In genomic region chr7:101109006-101109855, GRCm38 (mm10) we compare ENCODE assay signal across 8 mouse cellular contexts. TPM values are rescaled to one million over a fixed set of nuclear protein-coding genes. Genes with fewer than 3 reads are reported as not detected.
DNase-seq lines count a peak whose midpoint lies in the region; ATAC-seq and TF ChIP-seq lines count a peak whose summit lies in the region.

No protein-coding gene starts in this region.

- no peaks in the 10 kb centered on the region for H3K4me1 ChIP-seq in embryonic facial prominence, embryonic 11.5 days (ENCODE audit: control insufficient read depth, insufficient read depth, low read length)
- peaks cover 14% of the 10 kb centered on the region for H3K4me1 ChIP-seq in stomach, embryonic 16.5 days (ENCODE audit: control insufficient read depth, insufficient read depth, low read length)

- intact Hi-C loops in gastrocnemius, adult 2 months (cut with DNase I): loop anchor here (2.0 to 5.0 kb wide), 2 partner anchors 42 to 124 kb away; no protein-coding TSS in a partner anchor
- intact Hi-C loops in heart, postnatal 36 days (cut with DNase I): loop anchor here (2.0 to 5.0 kb wide), 4 partner anchors 46 to 178 kb away; no protein-coding TSS in a partner anchor

- no peaks in the 10 kb centered on the region for H3K9me3 ChIP-seq in embryonic facial prominence, embryonic 11.5 days (replicated peaks; ENCODE audit: control insufficient read depth, low read length)
- no peaks in the 10 kb centered on the region for H3K9me3 ChIP-seq in stomach, embryonic 16.5 days (replicated peaks; ENCODE audit: control insufficient read depth, low read length)

- peak overlapping the region; percentile 90 for H3K9ac ChIP-seq in embryonic facial prominence, embryonic 11.5 days (replicated peaks; ENCODE audit: low read length)
- peak overlapping the region; percentile 77 for H3K9ac ChIP-seq in stomach, embryonic 16.5 days (ENCODE audit: low read length)

- 0% methylated on average over 45 of the region's 47 CpGs for WGBS in embryonic facial prominence, embryonic 11.5 days
- 1% methylated on average over 44 of the region's 47 CpGs for WGBS in macrophage (ENCODE audit: missing documents)
- WGBS in stomach, embryonic 16.5 days: under 1% methylated on average over 47 of the region's 47 CpGs

- TF ChIP-seq CTCF in gastrocnemius, adult 2 months (IDR thresholded peaks at IDR 0.05): no peak

- H3K4me3 ChIP-seq in gastrocnemius, adult 2 months: peak overlapping the region; percentile 96
- peak overlapping the region; percentile 64 for H3K4me3 ChIP-seq in embryonic facial prominence, embryonic 11.5 days (ENCODE audit: low read depth, low read length)
- peak overlapping the region; percentile 80 for H3K4me3 ChIP-seq in macrophage (ENCODE audit: inconsistent target)
- peak overlapping the region; percentile 65 for H3K4me3 ChIP-seq in stomach, embryonic 16.5 days (replicated peaks; ENCODE audit: low read length)

- H3K36me3 ChIP-seq in embryonic facial prominence, embryonic 11.5 days (replicated peaks; ENCODE audit: control insufficient read depth, insufficient read depth, low read depth, low read length): no peaks in the 10 kb centered on the region
- no peaks in the 10 kb centered on the region for H3K36me3 ChIP-seq in macrophage (ENCODE audit: inconsistent target)
- H3K36me3 ChIP-seq in stomach, embryonic 16.5 days (ENCODE audit: control insufficient read depth, insufficient read depth, low read length): no peaks in the 10 kb centered on the region; the same call in 1 of the 2 replicates

- peaks cover 32% of the 10 kb centered on the region; the same call in 1 of the 2 replicates for H3K79me2 ChIP-seq in macrophage (ENCODE audit: inconsistent target)

- H3K27ac ChIP-seq in gastrocnemius, adult 2 months: peak overlapping the region; percentile 93
- H3K27ac ChIP-seq in embryonic facial prominence, embryonic 11.5 days (replicated peaks; ENCODE audit: low read depth, low read length): peak overlapping the region; percentile 98
- peak overlapping the region; percentile 65 for H3K27ac ChIP-seq in macrophage
- peak overlapping the region; percentile 94 for H3K27ac ChIP-seq in stomach, embryonic 16.5 days (ENCODE audit: low read length)

- peak; percentile 36 for ATAC-seq in embryonic facial prominence, embryonic 11.5 days (replicated peaks; ENCODE audit: insufficient number of reproducible peaks, low FRiP score, low TSS enrichment, low read depth)
- no peak for ATAC-seq in stomach, embryonic 16.5 days (ENCODE audit: insufficient read depth, low FRiP score)

- H3K4me2 ChIP-seq in embryonic facial prominence, embryonic 11.5 days (ENCODE audit: low read depth, low read length): peak overlapping the region; percentile 83
- H3K4me2 ChIP-seq in stomach, embryonic 16.5 days (ENCODE audit: low read depth, low read length): peak overlapping the region; percentile 70

- H3K27me3 ChIP-seq in embryonic facial prominence, embryonic 11.5 days (ENCODE audit: control insufficient read depth, insufficient read depth, low read length): no peaks in the 10 kb centered on the region
- H3K27me3 ChIP-seq in stomach, embryonic 16.5 days (ENCODE audit: control insufficient read depth, insufficient read depth, low read length): no peaks in the 10 kb centered on the region

- DNase-seq in gastrocnemius, adult 2 months: peak; percentile 56
- no peak for DNase-seq in gastrocnemius, postnatal 10 days
- DNase-seq in R1 (ENCODE audit: low read depth, low spot score): peak; percentile 65
- DNase-seq in embryonic facial prominence, embryonic 11.5 days (ENCODE audit: low spot score): peak; percentile 52
- peak; percentile 43 to 46 for DNase-seq in heart, postnatal 36 days
- peak; percentile 9 to 51 for DNase-seq in layer of hippocampus, postnatal 25 days (ENCODE audit: extremely low spot score in 1 of 2, low spot score in 1 of 2)

RNA-seq across cellular contexts. Expression of gene Fchsd2, which starts 16.6 kb away (rescaled TPM):
- 1 to 10 TPM; 3.7 to 7.1 TPM for total RNA-seq in gastrocnemius, adult 2 months (2021)
- total RNA-seq in gastrocnemius, postnatal 10 days (2021): 10 to 100 TPM; 13.6 to 18.6 TPM
- polyA plus RNA-seq in embryonic facial prominence, embryonic 11.5 days (2014; fragmentation: Nextera tagmentation; extraction: Ambion mirVana): 21.9 and 23.9 TPM in 2 replicates
- 10 to 100 TPM; 22.8 to 25.3 TPM for total RNA-seq in heart, postnatal 36 days (2021)
- total RNA-seq in layer of hippocampus, postnatal 25 days (2021): 10 to 100 TPM; 33.0 to 41.8 TPM
- 1,000 to 10,000 TPM in 11 of 26 experiments, 100 to 1,000 TPM in 15; 302 to 5,659 (median 714) TPM for total RNA-seq in macrophage (2018; cell fraction: chromatin; rRNA removed)
- 100 to 1,000 TPM in 4 of 26 experiments, 10 to 100 TPM in 22; 37.3 to 238 (median 64.3) TPM for total RNA-seq in macrophage (2018; cell fraction: cytosol; rRNA removed)
- total RNA-seq in macrophage (2018; cell fraction: nucleus; rRNA removed): 1,000 to 10,000 TPM in 7 of 26 experiments, 100 to 1,000 TPM in 19; 113 to 3,470 (median 457) TPM
- polyA plus RNA-seq in macrophage (2018): 39.2 to 50.7 TPM (median 43.9 TPM) in 3 replicates
- 20.0 and 21.5 TPM in 2 replicates for polyA plus RNA-seq in stomach, embryonic 16.5 days (2015; fragmentation: Nextera tagmentation; extraction: Ambion mirVana)
